Mouse (Mus musculus): ENCODE results near the gene Pgm2l1.
A peak's percentile ranks its signal among the peaks of the same experiment; 100 is the strongest.

The Pgm2l1 gene

GRCm38 (mm10) chr7:100227158-100227875 lies at the start of gene Pgm2l1:
Gene Pgm2l1, plus strand, starts transcription at chr7:100227394.
- DNase-seq (ENCODE audit: low read depth, low spot score): peak; percentile 91

GRCm38 (mm10) chr7:100178016-100178890 lies 48.9 kb upstream of the Pgm2l1 start:
- no peak for DNase-seq (ENCODE audit: low read depth, low spot score)

- DNase-seq (ENCODE audit: low read depth, low spot score): no peak
Measured at GRCm38 (mm10) chr7:100178891-100179233, 48.3 kb upstream of the Pgm2l1 start.

GRCm38 (mm10) chr7:100179394-100179793 lies 47.8 kb upstream of the Pgm2l1 start:
- no peak for DNase-seq (ENCODE audit: low read depth, low spot score)

GRCm38 (mm10) chr7:100179836-100180407 lies 47.3 kb upstream of the Pgm2l1 start:
- DNase-seq (ENCODE audit: low read depth, low spot score): no peak

- DNase-seq (ENCODE audit: low read depth, low spot score): no peak
Measured at GRCm38 (mm10) chr7:100181176-100181575, 46.0 kb upstream of the Pgm2l1 start.

GRCm38 (mm10) chr7:100181614-100182013 lies 45.6 kb upstream of the Pgm2l1 start:
- DNase-seq (ENCODE audit: low read depth, low spot score): no peak

- DNase-seq (ENCODE audit: low read depth, low spot score): no peak
Measured at GRCm38 (mm10) chr7:100182388-100182787, 44.8 kb upstream of the Pgm2l1 start.

GRCm38 (mm10) chr7:100187601-100188000 lies 39.6 kb upstream of the Pgm2l1 start:
- peak; percentile 63 for DNase-seq (ENCODE audit: low read depth, low spot score)

GRCm38 (mm10) chr7:100190167-100190566 lies 37.0 kb upstream of the Pgm2l1 start:
- no peak for DNase-seq (ENCODE audit: low read depth, low spot score)

GRCm38 (mm10) chr7:100190778-100191177 lies 36.4 kb upstream of the Pgm2l1 start:
- DNase-seq (ENCODE audit: low read depth, low spot score): peak; percentile 68

GRCm38 (mm10) chr7:100201191-100201590 lies 26.0 kb upstream of the Pgm2l1 start:
- no peak for DNase-seq (ENCODE audit: low read depth, low spot score)

- DNase-seq (ENCODE audit: low read depth, low spot score): no peak
Measured at GRCm38 (mm10) chr7:100203616-100204015, 23.6 kb upstream of the Pgm2l1 start.

- no peak for DNase-seq (ENCODE audit: low read depth, low spot score)
Measured at GRCm38 (mm10) chr7:100204871-100205270, 22.3 kb upstream of the Pgm2l1 start.

- DNase-seq (ENCODE audit: low read depth, low spot score): no peak
Measured at GRCm38 (mm10) chr7:100206144-100206543, 21.1 kb upstream of the Pgm2l1 start.

GRCm38 (mm10) chr7:100207886-100208285 lies 19.3 kb upstream of the Pgm2l1 start:
- DNase-seq (ENCODE audit: low read depth, low spot score): no peak

GRCm38 (mm10) chr7:100214310-100214709 lies 12.9 kb upstream of the Pgm2l1 start:
- no peak for DNase-seq (ENCODE audit: low read depth, low spot score)

GRCm38 (mm10) chr7:100215116-100215732 lies 12.0 kb upstream of the Pgm2l1 start:
- DNase-seq (ENCODE audit: low read depth, low spot score): no peak

GRCm38 (mm10) chr7:100215976-100216375 lies 11.2 kb upstream of the Pgm2l1 start:
- DNase-seq (ENCODE audit: low read depth, low spot score): no peak

- DNase-seq (ENCODE audit: low read depth, low spot score): no peak
Measured at GRCm38 (mm10) chr7:100216601-100217565, 10.3 kb upstream of the Pgm2l1 start.
